Mouse (Mus musculus): Measurements from ENCODE around the gene Med18.

DNA sequence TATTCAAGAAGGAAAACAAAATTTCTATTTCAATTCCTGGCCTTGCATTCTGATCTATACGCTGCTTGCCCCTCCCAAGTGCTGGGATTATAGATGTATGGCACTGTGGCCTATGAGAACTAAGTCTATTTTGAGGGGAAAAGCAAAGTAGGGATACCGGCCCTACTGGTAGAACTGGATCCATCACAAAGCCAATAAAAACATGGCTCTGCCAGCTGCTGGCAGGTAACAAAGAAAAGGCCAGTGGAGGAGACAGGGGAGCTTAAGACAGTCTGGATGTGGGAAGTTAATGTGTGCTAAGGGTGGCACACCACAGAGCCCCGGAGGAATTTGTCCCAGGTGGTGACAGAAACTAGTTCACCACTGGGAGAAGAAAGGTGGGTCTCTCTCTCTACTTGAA, 8.6 kb downstream of the Med18 start:
- TF ChIP-seq CTCF (IDR thresholded peaks at IDR 0.05; ENCODE audit: control insufficient read depth, insufficient read depth, low read length) = no peak
- no peak for TF ChIP-seq POLR2A (IDR thresholded peaks at IDR 0.05; ENCODE audit: borderline replicate concordance, control insufficient read depth, low read depth, low read length)

All from bone marrow, adult 2 months (tissue).